Mouse (Mus musculus): ENCODE measurements around the gene Phf21a.

GRCm38 (mm10) chr2:92191826-92192581, 99.1 kb downstream of the Phf21a start:
- TF ChIP-seq CTCF (IDR thresholded peaks at IDR 0.05; ENCODE audit: insufficient read depth, low read depth, low read length) (no peak), POLR2A (IDR thresholded peaks at IDR 0.05; ENCODE audit: insufficient read depth, low read depth, low read length) (no peak)
